Mouse (Mus musculus) cerebellum, postnatal 14 days (tissue): ENCODE measurements at regions not wholly inside any gene's neighbourhood (a gene's known extent, or its start where the extent isn't known, plus 50 kb on each side); places are given as distances from the start of the nearest gene placed in this dataset.

ENCODE experiments used
- DNase-seq, 2 experiments: peaks; one replicate each; pipeline ENCODE4 v3.0.0; 2021; ENCODE audit warnings: mixed read lengths in 2 of 2

DNA sequence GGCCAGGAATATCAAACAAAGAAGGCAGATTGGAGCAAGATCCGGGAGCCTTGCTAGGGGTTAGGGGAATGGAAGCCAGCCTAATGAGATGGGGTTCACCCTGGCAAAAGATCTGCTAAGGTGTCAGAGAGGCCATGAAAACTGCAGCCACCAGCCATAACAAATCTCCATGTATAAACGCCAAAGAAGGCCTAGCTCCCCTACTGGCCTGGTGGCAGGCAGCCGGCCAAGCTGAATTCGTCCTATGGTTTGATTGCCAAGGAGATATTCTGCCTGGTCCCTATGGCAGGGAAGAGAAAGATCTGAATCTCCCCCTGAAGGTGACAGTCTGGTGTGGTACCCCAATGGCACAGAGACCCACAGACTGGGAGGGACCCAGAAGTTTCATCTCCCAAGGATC is 104.8 kb upstream of the E030018B13Rik start:
- peak; percentile 84 to 89 for DNase-seq

DNA sequence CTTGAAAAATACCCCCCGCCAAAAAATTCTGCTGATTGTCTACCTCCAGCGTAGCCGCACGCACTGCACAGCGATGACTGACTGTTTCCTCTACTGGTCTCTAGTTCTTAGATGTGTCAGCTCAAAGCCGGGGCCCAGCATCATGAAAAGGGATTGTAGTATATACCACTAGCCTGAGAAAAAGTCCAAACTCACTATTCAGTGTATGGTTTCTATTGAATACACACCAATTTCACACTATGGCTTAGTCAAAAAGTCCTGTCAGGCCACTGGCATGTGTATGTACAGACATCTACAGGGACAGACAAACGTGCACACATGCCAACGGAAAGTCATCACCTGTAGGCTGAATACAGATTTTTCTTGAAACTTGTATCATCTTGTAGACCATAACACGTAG is 101.1 kb upstream of the E030018B13Rik start:
- no peak for DNase-seq

- peak; percentile 50 to 56 for DNase-seq
Observed at GRCm38 (mm10) chr7:63816056-63816941, 100.4 kb upstream of the E030018B13Rik start.

DNA sequence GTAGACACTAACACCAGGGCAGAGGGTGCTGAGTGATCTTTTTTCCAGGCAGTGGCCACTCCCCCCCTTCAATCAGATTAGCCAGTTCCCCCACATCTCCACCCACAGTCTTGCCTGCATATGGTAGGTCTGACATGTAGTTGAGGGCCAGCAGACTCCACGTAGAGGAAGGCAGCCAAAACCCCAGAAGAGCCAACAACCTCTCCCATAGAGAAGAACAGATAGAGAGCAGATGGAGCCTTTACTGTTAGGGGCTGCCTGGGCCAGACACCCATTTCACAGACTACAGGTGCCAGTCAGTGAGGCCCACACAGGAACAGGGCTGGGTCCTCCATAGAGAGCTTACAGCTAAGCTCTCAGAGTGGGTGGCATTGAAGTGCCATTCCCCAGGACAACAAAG is 99.2 kb upstream of the E030018B13Rik start:
- peak; percentile 21 to 45 for DNase-seq

DNA sequence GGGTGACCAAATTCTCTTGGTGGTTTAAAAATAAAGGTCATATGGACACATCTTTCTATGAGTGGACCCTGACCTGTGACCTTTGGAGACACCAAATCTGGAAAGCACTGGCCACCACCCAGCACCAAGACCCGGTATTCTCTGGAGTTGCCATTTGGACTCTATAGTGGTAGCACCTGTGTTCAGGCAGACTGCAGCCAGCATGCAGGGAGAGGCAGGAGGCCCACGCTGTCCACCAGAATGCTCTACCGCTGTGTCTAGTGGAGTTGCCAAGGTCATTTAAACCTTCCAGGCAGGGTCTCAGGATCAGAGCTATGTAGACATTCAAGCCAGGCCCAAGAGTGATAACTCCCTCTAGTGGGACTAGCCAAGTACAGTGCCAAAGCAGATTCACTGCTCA is 98.6 kb upstream of the E030018B13Rik start:
- DNase-seq = peak; percentile 33 to 57

- peak; percentile 66 to 76 for DNase-seq
Observed at GRCm38 (mm10) chr7:63820286-63820685, 96.4 kb upstream of the E030018B13Rik start.

DNA sequence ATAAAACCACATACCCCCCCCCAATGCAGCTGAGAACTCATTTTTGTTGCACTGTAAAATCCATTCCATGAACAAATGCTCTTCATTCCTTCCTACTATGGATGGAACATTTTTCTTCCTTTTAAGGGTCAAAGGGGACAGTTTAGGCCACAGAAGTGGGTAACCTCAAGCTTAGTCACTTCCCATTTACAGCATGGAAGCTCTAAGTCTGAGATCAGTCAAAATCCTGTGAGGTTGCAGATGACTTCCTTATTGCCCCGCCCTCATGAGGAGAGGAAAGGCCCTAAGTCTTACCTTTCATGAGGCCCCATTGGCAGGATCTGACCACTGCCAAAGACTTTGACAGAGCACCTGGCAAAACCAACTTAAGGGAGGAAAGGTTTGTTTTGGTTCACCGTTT is 94.7 kb upstream of the E030018B13Rik start:
- DNase-seq = no peak

GRCm38 (mm10) chr7:63824009-63824408 is 92.6 kb upstream of the E030018B13Rik start:
- no peak for DNase-seq

DNA sequence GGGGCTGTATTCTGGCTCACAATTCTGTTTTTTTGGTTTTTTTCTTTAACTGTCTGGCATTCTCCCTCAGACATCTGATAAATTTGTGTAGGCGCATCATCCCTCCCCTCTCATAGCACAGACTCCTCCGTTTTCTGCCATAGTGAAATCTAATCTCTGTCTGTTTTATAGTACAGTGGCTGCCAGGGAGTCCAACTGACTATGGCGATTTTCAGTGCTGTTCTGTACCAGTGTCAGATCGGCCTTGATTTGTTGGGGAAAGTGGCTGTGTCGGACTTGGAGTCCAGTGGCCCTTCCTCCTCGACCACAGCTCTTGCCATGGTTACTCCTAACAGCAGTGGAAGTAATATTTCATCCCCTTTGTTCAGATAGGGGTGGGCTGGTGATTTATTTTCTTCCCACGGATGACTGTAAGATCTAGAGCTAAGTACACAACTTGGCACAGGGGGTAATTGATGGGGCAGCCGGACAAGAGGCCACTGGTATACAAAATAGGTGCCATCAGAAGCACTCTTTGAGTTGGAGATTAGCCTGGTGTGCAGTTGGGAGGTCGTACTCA is 87.2 kb upstream of the E030018B13Rik start:
- no peak for DNase-seq

DNA sequence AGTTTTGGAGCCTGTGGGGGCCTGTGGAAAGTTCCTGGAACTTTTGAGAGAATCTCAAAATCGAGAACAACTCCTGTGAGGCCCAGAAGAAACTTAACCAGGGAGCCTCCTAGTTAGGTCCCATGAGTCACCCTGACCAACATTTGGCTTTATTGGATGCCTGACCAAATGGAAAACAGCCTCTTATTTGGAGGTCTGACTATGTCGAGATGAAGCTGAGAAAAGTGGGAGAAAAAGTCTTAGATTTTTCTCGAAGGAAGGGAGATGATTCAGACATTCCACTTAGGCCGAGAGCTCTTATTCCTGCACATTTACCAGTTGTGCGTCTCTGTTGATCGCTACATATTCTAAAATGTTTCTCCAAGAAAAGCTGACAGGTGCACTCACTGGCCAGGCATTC is 83.0 kb upstream of the E030018B13Rik start:
- DNase-seq = no peak

- DNase-seq = no peak
Observed at GRCm38 (mm10) chr7:63835958-63836357, 80.7 kb upstream of the E030018B13Rik start.
